Mouse (Mus musculus) heart, embryonic 13.5 days (tissue): Measurements from ENCODE around the gene Wars2. TPM values are rescaled to one million over a fixed set of nuclear protein-coding genes. Genes with fewer than 3 reads are reported as not detected.

Experiments
- ATAC-seq: fragments of 200-750 bp; cut with Nextera tagmentation; 2 replicates; pipeline ENCODE4 v1.8.0; 2017; ENCODE audit warnings: moderate TSS enrichment; ENCODE audit not compliant: insufficient number of reproducible peaks, low FRiP score, low TSS enrichment; ENCODE audit errors: extremely low read depth
- H3K27ac ChIP-seq: fragments of 300-500 bp; sonication (generic); replicated peaks from 2 replicates; pipeline ENCODE4 v1.5.1; 2015; ENCODE audit warnings: moderate library complexity, mild to moderate bottlenecking, inconsistent platforms
- H3K27me3 ChIP-seq: fragments of 300-500 bp; sonication (generic); replicated peaks from 2 replicates; pipeline ENCODE4 v1.6.1; 2015; ENCODE audit warnings: mild to moderate bottlenecking, inconsistent platforms
- H3K36me3 ChIP-seq: fragments of 300-500 bp; sonication (generic); 2 replicates; pipeline ENCODE4 v1.6.1; 2015; ENCODE audit warnings: mild to moderate bottlenecking, inconsistent platforms
- H3K4me1 ChIP-seq: fragments of 300-500 bp; sonication (generic); 2 replicates; pipeline ENCODE4 v1.6.1; 2015; ENCODE audit warnings: inconsistent platforms
- H3K4me2 ChIP-seq: fragments of 300-500 bp; sonication (generic); 2 replicates; pipeline ENCODE4 v1.6.1; 2015; ENCODE audit warnings: inconsistent platforms, mild to moderate bottlenecking, moderate library complexity
- H3K4me3 ChIP-seq: fragments of 300-500 bp; sonication (generic); 2 replicates; pipeline ENCODE4 v1.5.1; 2015; ENCODE audit warnings: moderate library complexity, mild to moderate bottlenecking, inconsistent platforms
- H3K9ac ChIP-seq: fragments of 300-500 bp; sonication (generic); 2 replicates; pipeline ENCODE4 v1.6.1; 2015; ENCODE audit warnings: inconsistent platforms, mild to moderate bottlenecking, moderate library complexity
- H3K9me3 ChIP-seq: fragments of 300-500 bp; sonication (generic); 2 replicates; pipeline ENCODE4 v1.6.1; 2016; ENCODE audit warnings: inconsistent platforms
- WGBS: fragments of 180-500 bp; shearing (Covaris S2); methylation state at CpG from one replicate; pipeline ENCODE4 v1.1.7; 2015; ENCODE audit warnings: mixed read lengths; 5-methylcytosine and 5-hydroxymethylcytosine counted together
- polyA plus RNA-seq: library from polyadenylated mRNA; unstranded; fragments of >200 nt; fragmentation: Nextera tagmentation; extraction: Ambion mirVana; gene quantifications from 2 replicates; pipeline ENCODE4 v1.2.1, GENCODE M21; 2015

The Wars2 gene
- polyA plus RNA-seq, 1 experiment from 2014 or later: 8.4 TPM

DNA sequence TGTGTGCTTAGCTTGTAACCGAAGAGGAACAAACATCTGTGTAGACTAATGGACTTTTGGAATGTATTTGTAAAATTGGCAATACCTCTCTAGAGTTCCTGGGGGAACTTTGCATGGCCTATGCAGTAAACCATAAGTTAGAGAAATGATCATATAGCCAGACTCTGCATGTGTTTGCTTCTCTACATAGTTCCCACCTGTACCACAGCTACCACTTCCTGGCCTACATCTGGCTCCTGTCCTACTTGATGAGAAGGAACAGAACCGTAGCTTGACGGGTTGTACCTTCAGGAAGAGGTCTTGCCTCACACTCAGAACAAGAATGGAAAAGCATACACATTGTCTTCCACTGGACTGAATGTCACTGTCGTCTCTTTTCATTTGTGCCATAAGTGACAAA lies 52.7 kb downstream of the Wars2 start:
- no peaks in the 10 kb centered on the region for H3K9me3 ChIP-seq
- no peak for ATAC-seq
- H3K4me3 ChIP-seq: no peak overlapping the region
- peaks cover 14% of the 10 kb centered on the region for H3K4me1 ChIP-seq
- H3K9ac ChIP-seq: no peak overlapping the region
- 69% methylated on average over 4 of the region's 4 CpGs for WGBS
- no peak overlapping the region for H3K4me2 ChIP-seq
- no peak overlapping the region for H3K27ac ChIP-seq
- peaks cover 6% of the 10 kb centered on the region; the same call in 1 of the 2 replicates for H3K36me3 ChIP-seq
- H3K27me3 ChIP-seq: no peaks in the 10 kb centered on the region

DNA sequence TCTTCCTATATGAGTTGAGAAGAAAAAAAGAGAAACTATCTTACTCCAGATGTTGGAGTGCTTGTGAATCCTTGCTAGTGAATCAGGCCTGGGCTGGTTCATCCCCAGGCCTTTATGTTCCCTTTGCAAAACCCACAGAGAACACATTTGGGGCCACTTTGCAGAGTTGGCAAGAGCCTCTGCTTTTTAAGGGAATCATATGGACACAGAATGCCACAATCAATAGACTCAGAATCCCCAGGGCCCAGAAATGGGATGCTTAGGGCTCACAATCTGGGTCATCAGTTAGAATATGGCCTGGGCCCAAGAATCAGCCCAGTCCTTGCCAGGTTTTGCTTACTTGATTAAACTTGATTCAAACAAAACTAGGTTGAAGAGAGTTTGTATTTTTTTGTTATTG lies 62.5 kb downstream of the Wars2 start:
- Histone ChIP-seq H3K27me3 (no peaks in the 10 kb centered on the region), H3K4me2 (no peak overlapping the region), H3K4me3 (no peak overlapping the region), H3K27ac (no peak overlapping the region), H3K4me1 (peaks cover 13% of the 10 kb centered on the region), H3K36me3 (peaks cover 8% of the 10 kb centered on the region), H3K9me3 (no peaks in the 10 kb centered on the region), H3K9ac (no peak overlapping the region)
- no peak for ATAC-seq

- no peaks in the 10 kb centered on the region for H3K9me3 ChIP-seq
- peaks cover 23% of the 10 kb centered on the region for H3K4me1 ChIP-seq
- no peak overlapping the region for H3K4me2 ChIP-seq
- no peaks in the 10 kb centered on the region for H3K27me3 ChIP-seq
- no peak overlapping the region for H3K4me3 ChIP-seq
- 12% methylated on average over 1 of the region's 1 CpGs for WGBS
- H3K36me3 ChIP-seq: no peaks in the 10 kb centered on the region
- no peak overlapping the region for H3K9ac ChIP-seq
- no peak for ATAC-seq
- H3K27ac ChIP-seq: no peak overlapping the region
Observed at GRCm38 (mm10) chr3:99208416-99208815, 67.5 kb downstream of the Wars2 start.

DNA sequence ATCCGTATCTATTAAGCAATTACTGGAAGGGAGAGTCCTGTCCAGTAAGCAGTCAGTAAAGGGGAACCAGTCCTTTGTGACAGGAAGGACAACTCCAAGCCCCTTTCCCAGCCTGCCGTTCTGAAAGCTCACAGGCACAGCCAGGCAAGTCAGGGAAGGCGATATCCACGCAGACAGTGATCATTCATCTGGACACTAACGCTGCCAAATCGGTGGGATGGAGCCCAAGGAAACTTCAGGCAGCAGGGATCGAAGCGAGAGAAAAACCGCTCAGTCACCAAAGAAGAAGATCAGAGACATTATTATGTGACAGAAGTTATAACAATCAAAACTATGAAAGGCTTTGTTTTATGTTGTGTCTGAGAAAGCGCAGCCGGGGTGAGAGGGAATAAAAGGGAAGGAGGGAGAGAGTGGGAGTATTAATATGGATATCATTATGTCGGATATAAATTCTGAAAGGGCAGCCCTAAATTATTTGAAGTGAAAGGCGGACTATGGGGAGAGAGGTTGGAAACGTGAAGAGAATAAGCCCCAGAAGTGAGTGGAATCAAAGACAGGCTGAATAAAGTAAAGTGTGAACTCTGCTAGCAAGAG lies 70.3 kb downstream of the Wars2 start:
- no peak overlapping the region for H3K9ac ChIP-seq
- no peaks in the 10 kb centered on the region for H3K27me3 ChIP-seq
- H3K9me3 ChIP-seq: no peaks in the 10 kb centered on the region
- WGBS: 67% methylated on average over 14 of the region's 14 CpGs
- ATAC-seq: no peak
- no peak overlapping the region for H3K4me3 ChIP-seq
- H3K27ac ChIP-seq: no peak overlapping the region
- H3K36me3 ChIP-seq: peaks cover 14% of the 10 kb centered on the region
- H3K4me2 ChIP-seq: no peak overlapping the region
- peaks cover 23% of the 10 kb centered on the region for H3K4me1 ChIP-seq

DNA sequence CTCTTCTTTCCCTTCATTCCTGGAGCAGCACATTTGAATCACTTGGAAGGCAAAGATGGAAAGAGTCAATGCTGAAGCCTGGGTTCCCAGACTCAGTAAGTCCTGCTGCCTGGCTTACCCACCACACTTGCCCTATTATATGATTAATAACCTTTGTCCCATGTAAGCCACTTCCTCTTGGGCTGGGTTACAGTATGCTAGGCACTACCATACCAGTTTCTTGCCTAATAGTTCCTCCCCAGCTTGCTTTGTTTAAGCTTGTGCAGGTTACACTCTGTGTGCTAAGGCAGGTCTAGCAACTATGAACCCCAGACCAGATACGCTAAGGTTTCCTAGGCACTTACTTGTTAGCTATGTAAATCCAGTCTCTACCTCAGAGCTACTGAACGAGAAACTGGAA lies 86.9 kb downstream of the Wars2 start:
- no peak overlapping the region for H3K9ac ChIP-seq
- H3K27me3 ChIP-seq: peaks cover 15% of the 10 kb centered on the region
- no peaks in the 10 kb centered on the region for H3K9me3 ChIP-seq
- H3K36me3 ChIP-seq: no peaks in the 10 kb centered on the region
- H3K4me1 ChIP-seq: no peaks in the 10 kb centered on the region
- no peak for ATAC-seq
- 69% methylated on average over 2 of the region's 2 CpGs for WGBS
- H3K4me3 ChIP-seq: no peak overlapping the region
- no peak overlapping the region for H3K4me2 ChIP-seq
- H3K27ac ChIP-seq: no peak overlapping the region

DNA sequence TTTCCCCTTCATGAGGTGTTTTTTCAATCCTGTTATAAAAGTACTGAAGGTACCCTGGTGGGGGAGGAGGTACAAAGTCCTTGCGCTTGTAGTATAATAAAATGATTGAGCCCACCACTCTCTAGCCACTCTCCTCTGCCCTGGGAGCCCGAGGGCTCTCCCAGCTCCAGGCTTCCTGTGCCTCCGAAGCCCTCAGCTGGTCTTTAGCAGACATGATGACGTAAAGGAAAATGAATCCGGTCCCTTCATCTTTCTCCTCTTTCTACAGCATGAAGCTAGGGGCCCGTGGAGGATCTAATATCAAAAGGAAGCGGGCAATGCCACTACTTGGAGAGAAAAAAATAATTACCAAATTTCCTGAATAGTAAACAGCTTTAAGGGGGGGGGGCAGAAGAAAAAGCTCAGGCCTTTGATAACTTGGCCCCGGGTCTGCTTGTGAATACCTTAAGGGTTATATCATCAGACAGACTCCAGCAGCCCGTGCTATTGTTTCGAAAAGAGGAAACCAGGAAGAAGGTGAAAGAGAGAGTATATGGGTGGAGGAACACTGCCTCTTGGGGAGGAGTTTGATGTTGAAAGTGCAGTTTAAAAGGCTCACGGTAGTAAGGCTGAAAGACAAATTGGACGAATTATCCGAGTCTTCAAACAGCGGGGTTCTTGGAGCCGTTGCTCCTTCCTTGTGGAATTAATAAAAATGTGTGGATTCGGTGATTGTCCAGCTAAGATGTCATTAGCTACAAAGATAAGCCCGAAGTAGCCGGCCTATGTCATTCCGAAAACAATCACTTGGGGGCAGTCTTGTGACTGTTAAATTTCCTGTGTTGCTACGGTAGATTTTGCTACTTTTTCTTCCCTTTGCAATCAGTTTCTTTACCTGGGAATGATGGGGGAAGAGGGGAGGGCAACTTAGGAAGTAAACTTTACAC lies 92.8 kb downstream of the Wars2 start:
- ATAC-seq: no peak
- Histone ChIP-seq H3K4me3 (peak overlapping the region; percentile 42), H3K27me3 (peaks cover 64% of the 10 kb centered on the region), H3K27ac (no peak overlapping the region), H3K36me3 (no peaks in the 10 kb centered on the region), H3K9ac (peak overlapping the region; percentile 58), H3K4me2 (peak overlapping the region; percentile 70), H3K9me3 (no peaks in the 10 kb centered on the region), H3K4me1 (peaks cover 17% of the 10 kb centered on the region)
- WGBS: 7% methylated on average over 20 of the region's 20 CpGs

DNA sequence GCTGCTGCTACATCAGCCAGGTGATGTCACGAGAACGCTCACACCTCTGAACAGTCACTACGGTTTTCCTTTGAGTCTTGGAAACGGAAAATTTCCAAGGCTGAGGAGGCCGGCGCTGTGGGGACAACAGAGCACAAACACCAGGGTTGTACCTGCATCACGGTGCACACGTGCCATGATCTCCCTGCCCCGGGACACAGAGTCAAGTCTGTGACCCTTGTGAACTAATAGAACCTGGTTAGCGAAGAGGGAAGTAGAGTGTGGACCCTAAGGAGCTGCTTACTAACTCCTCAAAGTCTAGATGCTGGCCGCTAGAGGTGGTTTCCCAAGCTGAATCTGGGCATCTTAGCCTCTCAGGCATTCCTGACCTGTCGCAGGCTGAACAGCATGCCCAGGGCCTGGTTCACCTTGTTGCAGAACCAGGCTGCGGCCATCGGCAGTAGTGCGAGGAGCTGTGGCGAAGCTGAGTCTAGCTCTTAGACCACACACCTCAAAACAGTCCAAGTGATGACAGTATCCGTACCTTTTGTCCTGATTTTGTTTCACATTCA lies 93.5 kb downstream of the Wars2 start:
- WGBS: 7% methylated on average over 17 of the region's 17 CpGs
- H3K4me1 ChIP-seq: peaks cover 17% of the 10 kb centered on the region
- H3K27me3 ChIP-seq: peaks cover 72% of the 10 kb centered on the region
- H3K36me3 ChIP-seq: no peaks in the 10 kb centered on the region
- peak overlapping the region; percentile 42 for H3K4me3 ChIP-seq
- H3K4me2 ChIP-seq: peak overlapping the region; percentile 70
- ATAC-seq: no peak
- H3K9ac ChIP-seq: peak overlapping the region; percentile 58
- no peak overlapping the region for H3K27ac ChIP-seq
- H3K9me3 ChIP-seq: no peaks in the 10 kb centered on the region

DNA sequence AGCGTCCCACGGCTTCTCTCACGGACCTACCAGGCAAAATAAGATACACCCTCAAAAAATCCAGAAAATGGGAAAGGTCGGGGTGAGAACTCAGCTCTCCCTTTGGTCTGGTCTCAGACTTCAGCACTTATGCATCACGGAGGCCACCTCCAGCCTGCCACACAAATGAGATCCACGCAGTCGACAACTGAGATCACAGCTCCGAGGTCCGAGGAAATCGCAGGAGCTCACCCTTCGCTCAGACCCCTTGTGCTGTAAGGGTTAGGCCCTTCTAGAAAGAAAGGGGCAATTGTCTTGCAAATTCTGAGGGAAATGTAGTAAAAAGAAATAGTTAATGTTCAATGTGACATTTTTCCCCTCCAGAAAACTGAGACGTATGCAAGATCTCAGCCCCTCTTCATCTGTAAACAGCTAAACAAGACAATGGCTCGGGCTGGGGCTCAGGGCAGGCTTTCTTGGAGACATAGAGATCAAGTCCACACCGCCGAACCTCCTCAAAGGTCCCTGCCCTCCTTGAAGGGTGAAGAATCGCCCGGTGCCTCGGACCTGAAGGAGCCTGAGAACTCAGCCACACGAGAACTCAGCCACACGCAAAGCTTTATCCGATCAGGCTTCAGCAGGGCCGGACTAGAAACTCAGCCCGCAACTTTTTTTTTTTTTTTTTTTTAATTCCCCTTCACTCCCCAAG lies 94.4 kb downstream of the Wars2 start:
- no peak overlapping the region for H3K27ac ChIP-seq
- peak overlapping the region; percentile 9; the same call in 1 of the 2 replicates for H3K4me2 ChIP-seq
- H3K27me3 ChIP-seq: peaks cover 80% of the 10 kb centered on the region
- peaks cover 18% of the 10 kb centered on the region for H3K4me1 ChIP-seq
- H3K36me3 ChIP-seq: no peaks in the 10 kb centered on the region
- ATAC-seq: no peak
- no peak overlapping the region for H3K9ac ChIP-seq
- H3K4me3 ChIP-seq: 0 out of 2 replicates have a peak overlapping the region, but pooled peaks have one; percentile 42
- 3% methylated on average over 23 of the region's 23 CpGs for WGBS
- no peaks in the 10 kb centered on the region for H3K9me3 ChIP-seq

DNA sequence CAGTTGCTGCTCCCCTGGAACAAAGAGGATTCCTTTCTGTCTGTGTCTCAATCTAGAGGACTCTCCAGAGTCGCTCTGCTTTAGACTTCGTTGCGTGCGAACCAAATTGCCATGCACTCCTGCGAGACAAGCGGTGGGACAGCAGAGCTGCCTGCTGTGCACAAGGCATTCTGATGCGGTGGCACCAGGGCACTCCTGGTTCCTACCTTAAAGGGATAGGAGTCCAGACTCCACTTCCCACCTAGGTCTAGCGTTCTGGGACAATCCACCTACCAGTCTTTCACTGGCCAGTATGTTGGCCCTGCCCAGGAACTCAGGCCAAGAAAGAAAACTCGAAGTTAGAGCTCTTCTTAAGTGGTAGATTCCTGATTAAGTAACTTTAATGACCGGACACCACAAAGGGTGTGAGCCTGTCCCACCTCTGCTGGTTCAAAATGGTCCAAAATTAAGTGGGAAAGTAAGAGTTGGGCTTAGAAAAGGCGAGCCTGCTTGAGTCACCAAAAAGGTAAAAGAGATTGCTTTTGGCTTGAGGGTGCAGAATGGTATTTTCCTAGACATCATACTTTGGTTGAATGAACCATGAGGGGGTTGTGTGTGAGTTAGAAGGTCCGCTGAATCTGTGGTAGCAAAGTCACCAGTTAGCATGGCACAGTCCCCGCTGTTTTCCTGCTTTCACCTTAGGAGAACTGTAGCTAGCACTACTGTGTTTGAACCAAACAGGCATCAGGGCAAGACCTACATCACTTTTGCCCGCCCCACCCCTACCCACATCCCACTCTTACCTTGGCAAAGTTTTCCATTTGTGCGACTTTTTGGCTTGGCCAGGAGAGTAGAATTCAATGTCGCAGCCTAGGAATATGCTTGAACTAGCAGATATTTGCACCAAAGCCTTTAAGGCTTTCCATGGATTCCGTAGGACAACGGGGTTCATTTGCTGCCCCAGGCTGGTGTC lies 95.2 kb downstream of the Wars2 start:
- H3K27ac ChIP-seq: no peak overlapping the region
- ATAC-seq: no peak
- H3K36me3 ChIP-seq: no peaks in the 10 kb centered on the region
- H3K4me3 ChIP-seq: no peak overlapping the region
- H3K4me2 ChIP-seq: no peak overlapping the region
- peaks cover 88% of the 10 kb centered on the region for H3K27me3 ChIP-seq
- no peaks in the 10 kb centered on the region for H3K9me3 ChIP-seq
- 5% methylated on average over 18 of the region's 18 CpGs for WGBS
- peaks cover 26% of the 10 kb centered on the region for H3K4me1 ChIP-seq
- H3K9ac ChIP-seq: no peak overlapping the region

DNA sequence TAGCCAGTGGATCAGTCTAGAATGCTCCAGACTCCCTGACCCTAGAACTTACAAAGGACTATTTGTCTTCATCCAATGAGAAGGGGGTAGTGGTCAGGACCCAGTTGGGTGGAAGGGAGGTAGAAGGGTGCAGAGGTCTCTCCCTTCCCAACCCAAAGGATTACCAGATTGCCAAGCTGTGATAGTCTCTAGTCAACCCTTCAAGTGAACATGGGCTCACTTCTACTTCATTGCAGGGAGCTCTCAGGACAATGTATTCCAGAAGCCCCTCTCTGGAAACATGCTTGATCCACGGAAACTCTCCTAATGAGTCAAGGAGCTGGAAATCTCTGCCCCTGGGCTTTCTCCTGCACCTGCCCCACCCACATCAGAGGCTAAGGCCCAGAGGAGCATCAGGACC lies 97.8 kb downstream of the Wars2 start:
- WGBS: 8% methylated on average over 1 of the region's 1 CpGs
- no peak for ATAC-seq
- no peak overlapping the region for H3K4me2 ChIP-seq

More for the DNA sequence above, 97.8 kb downstream of the Wars2 start:
- Histone ChIP-seq H3K27ac (no peak overlapping the region), H3K27me3 (peaks cover 95% of the 10 kb centered on the region), H3K9ac (no peak overlapping the region), H3K4me1 (peaks cover 27% of the 10 kb centered on the region), H3K36me3 (no peaks in the 10 kb centered on the region), H3K9me3 (no peaks in the 10 kb centered on the region), H3K4me3 (no peak overlapping the region)
